Mouse (Mus musculus) ES-E14 (cell line): ENCODE results near the gene Myo15b. TPM values are rescaled to one million over a fixed set of nuclear protein-coding genes. Genes with fewer than 3 reads are reported as not detected.

ENCODE experiments used
- DNase-seq: peaks from one replicate; pipeline ENCODE4 v3.0.0-alpha.2; 2013; ENCODE audit warnings: low read depth, low spot score
- H3K27ac ChIP-seq: 2 replicates; pipeline ENCODE4 v1.5.1; 2012; ENCODE audit warnings: low read depth, mild to moderate bottlenecking, low read length, moderate library complexity, mixed read lengths; ENCODE audit not compliant: poor library complexity, insufficient read depth, severe bottlenecking
- H3K36me3 ChIP-seq: 2 replicates; pipeline ENCODE4 v1.6.1; 2012; ENCODE audit warnings: mild to moderate bottlenecking, low read length, moderate library complexity, mixed read lengths; ENCODE audit not compliant: control insufficient read depth, poor library complexity, insufficient read depth, severe bottlenecking
- H3K4me1 ChIP-seq, 2 experiments: fragments of 150-350 bp in 1 of 2; sonication (generic) in 1 of 2; 2 replicates each; pipeline ENCODE4 v1.6.1; 2012; ENCODE audit warnings: low read length in 2 of 2, mild to moderate bottlenecking in 1 of 2, mixed read lengths in 1 of 2; ENCODE audit not compliant: control insufficient read depth in 2 of 2, insufficient read depth in 2 of 2, poor library complexity in 1 of 2
- H3K4me3 ChIP-seq, 2 experiments: fragments of 150-350 bp in 1 of 2; sonication (generic) in 1 of 2; 2 replicates each; pipeline ENCODE4 v1.5.1; 2012; ENCODE audit warnings: low read length in 2 of 2, low read depth in 1 of 2, mild to moderate bottlenecking in 1 of 2, mixed read lengths in 1 of 2; ENCODE audit not compliant: insufficient read depth in 1 of 2, poor library complexity in 1 of 2, severe bottlenecking in 1 of 2
- H3K9ac ChIP-seq: 2 replicates; pipeline ENCODE4 v1.6.1; 2012; ENCODE audit warnings: low read depth, mild to moderate bottlenecking, low read length, mixed read lengths; ENCODE audit not compliant: poor library complexity, insufficient read depth, severe bottlenecking
- H3K9me3 ChIP-seq: fragments of 150-350 bp; sonication (generic); 2 replicates; pipeline ENCODE4 v1.6.1; 2012; ENCODE audit warnings: low read depth, mild to moderate bottlenecking, low read length; ENCODE audit not compliant: control insufficient read depth, insufficient read depth
- CHD2 ChIP-seq: IDR thresholded peaks from 2 replicates; pipeline ENCODE4 v1.6.1; 2014; ENCODE audit warnings: mild to moderate bottlenecking, low read depth, low read length, inconsistent platforms
- HCFC1 ChIP-seq: IDR thresholded peaks from 2 replicates; pipeline ENCODE4 v1.6.1; 2012; ENCODE audit warnings: low read length, inconsistent platforms, borderline replicate concordance; ENCODE audit not compliant: insufficient read depth
- MAFK ChIP-seq: IDR thresholded peaks from 2 replicates; pipeline ENCODE4 v1.6.1; 2014; ENCODE audit warnings: mild to moderate bottlenecking, low read depth, low read length, inconsistent platforms; ENCODE audit not compliant: insufficient read depth
- ZC3H11A ChIP-seq: IDR thresholded peaks from 2 replicates; pipeline ENCODE4 v1.6.1; 2012; ENCODE audit warnings: low read depth, mild to moderate bottlenecking, inconsistent platforms, low read length, borderline replicate concordance
- ZNF384 ChIP-seq: IDR thresholded peaks from 2 replicates; pipeline ENCODE4 v1.6.1; 2012; ENCODE audit warnings: low read depth, low read length, inconsistent platforms
- in situ Hi-C, 2 experiments: fragments of 600-800 bp; cut with MboI; formaldehyde crosslinking; loops; one replicate each; pipeline ENCODE4 v1.15.1; 2025; ENCODE audit warnings: low sequenced_read_pairs in 2 of 2, inconsistent platforms in 1 of 2; ENCODE audit not compliant: unreplicated experiment in 2 of 2
- total RNA-seq: library from RNA; depleted of rRNA; stranded (reverse); fragments of 300-350 nt; gene quantifications from 2 replicates; pipeline ENCODE4 v1.2.3, GENCODE M21; 2012

The Myo15b gene
- total RNA-seq, 1 experiment: 4.6 TPM

- Histone ChIP-seq H3K4me1 (peaks cover 3 to 35% of the 10 kb centered on the region in 2 experiments), H3K4me3 (no peak overlapping the region), H3K9ac (no peak overlapping the region), H3K9me3 (no peaks in the 10 kb centered on the region), H3K36me3 (peaks cover 7% of the 10 kb centered on the region; the same call in 1 of the 2 replicates), H3K27ac (no peak overlapping the region)
- no peak for DNase-seq
- no peak for TF ChIP-seq HCFC1
- TF ChIP-seq ZNF384: no peak
- no peak for TF ChIP-seq CHD2
- TF ChIP-seq MAFK: no peak
- no peak for TF ChIP-seq ZC3H11A
- in situ Hi-C loops: no loop called here
These were observed 31.0 kb downstream of the Myo15b start for GRCm38 (mm10) chr11:115889159-115889558.

- no peak for TF ChIP-seq CHD2
- TF ChIP-seq ZC3H11A: no peak
- no peak for TF ChIP-seq ZNF384
- TF ChIP-seq MAFK: no peak
- TF ChIP-seq HCFC1: no peak
- Histone ChIP-seq H3K36me3 (peaks cover 10% of the 10 kb centered on the region; the same call in 1 of the 2 replicates), H3K27ac (no peak overlapping the region), H3K9me3 (no peaks in the 10 kb centered on the region), H3K4me3 (no peak overlapping the region), H3K9ac (no peak overlapping the region), H3K4me1 (peaks cover 0 to 20% of the 10 kb centered on the region in 2 experiments; a peak in 2 of 4 replicates)
- in situ Hi-C loops: no loop called here
- DNase-seq: no peak
These were observed 34.0 kb downstream of the Myo15b start for GRCm38 (mm10) chr11:115892213-115892612.

GRCm38 (mm10) chr11:115893071-115893470, 34.9 kb downstream of the Myo15b start:
- no peak overlapping the region for H3K4me3 ChIP-seq
- peaks cover 0 to 20% of the 10 kb centered on the region in 2 experiments; a peak in 2 of 4 replicates for H3K4me1 ChIP-seq
- H3K27ac ChIP-seq: no peak overlapping the region
- in situ Hi-C loops: no loop called here
- no peak overlapping the region for H3K9ac ChIP-seq
- no peaks in the 10 kb centered on the region for H3K9me3 ChIP-seq
- no peak for TF ChIP-seq ZNF384
- TF ChIP-seq MAFK: no peak
- no peak for TF ChIP-seq ZC3H11A
- TF ChIP-seq HCFC1: no peak
- TF ChIP-seq CHD2: no peak
- H3K36me3 ChIP-seq: peaks cover 10% of the 10 kb centered on the region; the same call in 1 of the 2 replicates
- no peak for DNase-seq

- Histone ChIP-seq H3K27ac (no peak overlapping the region), H3K9ac (no peak overlapping the region), H3K4me1 (peaks cover 0 to 23% of the 10 kb centered on the region in 2 experiments; a peak in 3 of 4 replicates), H3K9me3 (no peaks in the 10 kb centered on the region), H3K4me3 (no peak overlapping the region), H3K36me3 (peaks cover 10% of the 10 kb centered on the region; the same call in 1 of the 2 replicates)
- peak; percentile 42 for DNase-seq
- TF ChIP-seq HCFC1 (no peak), CHD2 (no peak), ZC3H11A (no peak), ZNF384 (no peak), MAFK (no peak)
- in situ Hi-C loops: no loop called here
These were observed 36.7 kb downstream of the Myo15b start for GRCm38 (mm10) chr11:115894755-115895520.
